Mouse (Mus musculus) heart, embryonic 12.5 days (tissue): ENCODE results near the gene C1qtnf12. TPM values are rescaled to one million over a fixed set of nuclear protein-coding genes. Genes with fewer than 3 reads are reported as not detected.

ENCODE experiments used
- ATAC-seq: fragments of 200-750 bp; cut with Nextera tagmentation; 2 replicates; pipeline ENCODE4 v1.8.0; 2017; ENCODE audit warnings: moderate TSS enrichment, moderate library complexity; ENCODE audit not compliant: insufficient number of reproducible peaks, low FRiP score
- H3K27ac ChIP-seq: fragments of 300-500 bp; sonication (generic); 2 replicates; pipeline ENCODE4 v1.5.1; 2016; ENCODE audit warnings: mild to moderate bottlenecking, moderate library complexity; ENCODE audit not compliant: poor library complexity, severe bottlenecking
- H3K27me3 ChIP-seq: fragments of 300-500 bp; sonication (generic); replicated peaks from 2 replicates; pipeline ENCODE4 v1.6.1; 2016; ENCODE audit warnings: mild to moderate bottlenecking, moderate library complexity
- H3K36me3 ChIP-seq: fragments of 300-500 bp; sonication (generic); 2 replicates; pipeline ENCODE4 v1.6.1; 2016; ENCODE audit warnings: mild to moderate bottlenecking, moderate library complexity
- H3K4me1 ChIP-seq: fragments of 300-500 bp; sonication (generic); replicated peaks from 2 replicates; pipeline ENCODE4 v1.6.1; 2016; ENCODE audit warnings: mild to moderate bottlenecking
- H3K4me2 ChIP-seq: fragments of 300-500 bp; sonication (generic); 2 replicates; pipeline ENCODE4 v1.6.1; 2016; ENCODE audit warnings: mild to moderate bottlenecking, moderate library complexity
- H3K4me3 ChIP-seq: fragments of 300-500 bp; sonication (generic); 2 replicates; pipeline ENCODE4 v1.5.1; 2016; ENCODE audit warnings: mild to moderate bottlenecking
- H3K9ac ChIP-seq: fragments of 300-500 bp; sonication (generic); 2 replicates; pipeline ENCODE4 v1.6.1; 2016; ENCODE audit warnings: mild to moderate bottlenecking, moderate library complexity
- H3K9me3 ChIP-seq: fragments of 300-500 bp; sonication (generic); replicated peaks from 2 replicates; pipeline ENCODE4 v1.6.1; 2016; ENCODE audit warnings: mild to moderate bottlenecking, moderate library complexity
- WGBS: fragments of 180-500 bp; shearing (Covaris S2); methylation state at CpG from one replicate; pipeline ENCODE4 v1.1.7; 2016; 5-methylcytosine and 5-hydroxymethylcytosine counted together
- polyA plus RNA-seq: library from polyadenylated mRNA; unstranded; fragments of >200 nt; fragmentation: Nextera tagmentation; extraction: Ambion mirVana; gene quantifications from 2 replicates; pipeline ENCODE4 v1.2.1, GENCODE M21; 2016

The C1qtnf12 gene
- polyA plus RNA-seq, 1 experiment from 2014 or later: 23.8 TPM

GRCm38 (mm10) chr4:156008369-156008768, 46.3 kb downstream of the C1qtnf12 start:
- ATAC-seq: no peak
- Histone ChIP-seq H3K36me3 (peaks cover 92% of the 10 kb centered on the region), H3K27me3 (no peaks in the 10 kb centered on the region), H3K4me3 (no peak overlapping the region), H3K4me2 (no peak overlapping the region), H3K9me3 (no peaks in the 10 kb centered on the region), H3K4me1 (no peaks in the 10 kb centered on the region), H3K9ac (no peak overlapping the region), H3K27ac (no peak overlapping the region)
- 94% methylated on average over 4 of the region's 4 CpGs for WGBS

GRCm38 (mm10) chr4:156013637-156014036, 51.5 kb downstream of the C1qtnf12 start, which contains the start of gene Tnfrsf4:
Tnfrsf4 (plus strand) TSS chr4:156013843.
- H3K36me3 ChIP-seq: peaks cover 63% of the 10 kb centered on the region

GRCm38 (mm10) chr4:156014436-156014835, 52.3 kb downstream of the C1qtnf12 start:
- Histone ChIP-seq H3K9me3 (no peaks in the 10 kb centered on the region), H3K4me1 (0 out of 2 replicates have a peak, but pooled peaks cover 4% of the 10 kb centered on the region), H3K4me2 (no peak overlapping the region), H3K36me3 (peaks cover 56% of the 10 kb centered on the region), H3K9ac (no peak overlapping the region), H3K27me3 (no peaks in the 10 kb centered on the region), H3K4me3 (no peak overlapping the region), H3K27ac (no peak overlapping the region)
- ATAC-seq: no peak; the same call in 1 of the 2 replicates
- WGBS: 78% methylated on average over 2 of the region's 2 CpGs

More at GRCm38 (mm10) chr4:156013637-156014036, 51.5 kb downstream of the C1qtnf12 start, which contains the start of gene Tnfrsf4:
- H3K9me3 ChIP-seq: no peaks in the 10 kb centered on the region
- H3K27ac ChIP-seq: no peak within 1 kb of the TSS
- ATAC-seq: no peak
- WGBS: 81% methylated on average over 8 of the region's 8 CpGs
- H3K4me2 ChIP-seq: no peak within 1 kb of the TSS
- 0 out of 2 replicates have a peak, but pooled peaks cover 4% of the 10 kb centered on the region for H3K4me1 ChIP-seq
- H3K9ac ChIP-seq: no peak within 1 kb of the TSS
- no peaks in the 10 kb centered on the region for H3K27me3 ChIP-seq
- no peak within 1 kb of the TSS for H3K4me3 ChIP-seq

Other genes starting within 250 kb of the C1qtnf12 start
- gene Tmem240, start 227.5 kb upstream of the C1qtnf12 start, polyA plus RNA-seq: 0.63 and 0.67 TPM in 2 replicates
- gene Atad3a, start 201.2 kb upstream of the C1qtnf12 start, polyA plus RNA-seq: 102 and 104 TPM in 2 replicates
- gene Vwa1, start 187.6 kb upstream of the C1qtnf12 start, polyA plus RNA-seq: 1.7 TPM in 2 replicates
- gene Tmem88b, start 176.4 kb upstream of the C1qtnf12 start, polyA plus RNA-seq: 7.0 and 7.2 TPM in 2 replicates
- not detected in 2 replicates for gene Ankrd65, start 171.9 kb upstream of the C1qtnf12 start, polyA plus RNA-seq
- 137 and 151 TPM in 2 replicates for gene Mrpl20, start 159.4 kb upstream of the C1qtnf12 start, polyA plus RNA-seq
- 137 TPM in 2 replicates for gene Ccnl2, start 149.8 kb upstream of the C1qtnf12 start, polyA plus RNA-seq
- gene Aurkaip1, start 131.0 kb upstream of the C1qtnf12 start, polyA plus RNA-seq: 128 and 132 TPM in 2 replicates
- gene Mxra8, start 122.6 kb upstream of the C1qtnf12 start, polyA plus RNA-seq: 50.2 and 62.4 TPM in 2 replicates
- gene Dvl1, start 114.9 kb upstream of the C1qtnf12 start, polyA plus RNA-seq: 9.4 and 10.1 TPM in 2 replicates
- 0.13 and 0.19 TPM in 2 replicates for gene Tas1r3, start 99.0 kb upstream of the C1qtnf12 start, polyA plus RNA-seq
- 9.2 and 10.1 TPM in 2 replicates for gene Cptp, start 92.9 kb upstream of the C1qtnf12 start, polyA plus RNA-seq
- gene Ints11, start 92.8 kb upstream of the C1qtnf12 start, polyA plus RNA-seq: 37.8 and 38.3 TPM in 2 replicates
- 31.2 and 31.5 TPM in 2 replicates for gene Pusl1, start 70.5 kb upstream of the C1qtnf12 start, polyA plus RNA-seq
- gene Acap3, start 70.5 kb upstream of the C1qtnf12 start, polyA plus RNA-seq: 13.8 and 14.2 TPM in 2 replicates
- 101 and 107 TPM in 2 replicates for gene Ube2j2, start 18.5 kb upstream of the C1qtnf12 start, polyA plus RNA-seq
- gene B3galt6, start 30.3 kb downstream of the C1qtnf12 start, polyA plus RNA-seq: 10.3 and 11.0 TPM in 2 replicates
- 138 and 140 TPM in 2 replicates for gene Sdf4, start 30.6 kb downstream of the C1qtnf12 start, polyA plus RNA-seq
- 0.37 TPM in 1 of 2 replicates, not detected in the other for gene Tnfrsf4, start 51.5 kb downstream of the C1qtnf12 start, polyA plus RNA-seq
- gene Tnfrsf18, start 63.8 kb downstream of the C1qtnf12 start, polyA plus RNA-seq: 1.9 and 2.1 TPM in 2 replicates
- 0.14 and 0.24 TPM in 2 replicates for gene Ttll10, start 97.1 kb downstream of the C1qtnf12 start, polyA plus RNA-seq
- 22.1 and 23.7 TPM in 2 replicates for gene 9430015G10Rik, start 147.7 kb downstream of the C1qtnf12 start, polyA plus RNA-seq
- 0.28 and 0.33 TPM in 2 replicates for gene Rnf223, start 168.2 kb downstream of the C1qtnf12 start, polyA plus RNA-seq
- 69.5 and 81.5 TPM in 2 replicates for gene Agrn, start 235.2 kb downstream of the C1qtnf12 start, polyA plus RNA-seq
- 1.8 and 2.8 TPM in 2 replicates for gene Isg15, start 238.5 kb downstream of the C1qtnf12 start, polyA plus RNA-seq
- gene AW011738, start 241.0 kb downstream of the C1qtnf12 start, polyA plus RNA-seq: 3.4 and 4.3 TPM in 2 replicates